Mouse (Mus musculus) ES-Bruce4 (cell line): ENCODE results near the gene Hpse. TPM values are rescaled to one million over a fixed set of nuclear protein-coding genes. Genes with fewer than 3 reads are reported as not detected.

ENCODE experiments used
- H3K27ac ChIP-seq: 2 replicates; pipeline ENCODE4 v1.5.1; 2012; ENCODE audit warnings: low read length, inconsistent platforms; ENCODE audit not compliant: insufficient read depth
- H3K27me3 ChIP-seq: 2 replicates; pipeline ENCODE4 v1.6.1; 2012; ENCODE audit warnings: mild to moderate bottlenecking, low read length, inconsistent platforms; ENCODE audit not compliant: control insufficient read depth, poor library complexity, insufficient read depth, severe bottlenecking
- H3K36me3 ChIP-seq: 2 replicates; pipeline ENCODE4 v1.6.1; 2012; ENCODE audit warnings: inconsistent platforms, mild to moderate bottlenecking, low read length, moderate library complexity; ENCODE audit not compliant: control insufficient read depth, poor library complexity, insufficient read depth, severe bottlenecking
- H3K4me1 ChIP-seq: one replicate; pipeline ENCODE4 v1.8.1; 2011; ENCODE audit warnings: low read length; ENCODE audit not compliant: control insufficient read depth, insufficient read depth
- H3K4me3 ChIP-seq: 2 replicates; pipeline ENCODE4 v1.5.1; 2011; ENCODE audit warnings: low read depth, mild to moderate bottlenecking, low read length
- H3K9ac ChIP-seq: 2 replicates; pipeline ENCODE4 v1.6.1; 2012; ENCODE audit warnings: low read depth, mild to moderate bottlenecking, inconsistent platforms; ENCODE audit not compliant: poor library complexity, severe bottlenecking
- H3K9me3 ChIP-seq: replicated peaks from 2 replicates; pipeline ENCODE4 v1.6.1; 2012; ENCODE audit warnings: mild to moderate bottlenecking, low read length, inconsistent platforms; ENCODE audit not compliant: control insufficient read depth, poor library complexity, insufficient read depth, severe bottlenecking
- CTCF ChIP-seq: IDR thresholded peaks from one replicate; pipeline ENCODE4 v1.8.1; 2011; ENCODE audit warnings: low read depth, low read length
- EP300 ChIP-seq: IDR thresholded peaks from 2 replicates; pipeline ENCODE4 v1.6.1; 2011; ENCODE audit warnings: low read depth, low read length; ENCODE audit not compliant: insufficient read depth
- POLR2A ChIP-seq: IDR thresholded peaks from one replicate; pipeline ENCODE4 v1.8.1; 2011; ENCODE audit warnings: low read length; ENCODE audit not compliant: insufficient read depth
- polyA plus RNA-seq: library from polyadenylated mRNA; stranded (reverse); fragments of >200 nt; gene quantifications from 2 replicates; pipeline ENCODE4 v1.2.4, GENCODE M21; 2011; ENCODE audit warnings: low read depth; ENCODE audit not compliant: missing spikeins, insufficient read depth, insufficient read length

Hpse gene
- polyA plus RNA-seq, 1 experiment = not detected

GRCm38 (mm10) chr5:100751655-100752054 lies 32.1 kb upstream of the Hpse start:
- no peak overlapping the region for H3K9ac ChIP-seq
- H3K9me3 ChIP-seq = peaks cover 3% of the 10 kb centered on the region; the same call in 1 of the 2 replicates
- H3K27me3 ChIP-seq = no peaks in the 10 kb centered on the region
- TF ChIP-seq POLR2A = no peak
- TF ChIP-seq EP300 = no peak
- TF ChIP-seq CTCF = no peak
- no peaks in the 10 kb centered on the region for H3K36me3 ChIP-seq
- no peak overlapping the region for H3K27ac ChIP-seq
- no peak overlapping the region for H3K4me3 ChIP-seq
- no peaks in the 10 kb centered on the region for H3K4me1 ChIP-seq

- Histone ChIP-seq H3K27ac (no peak overlapping the region), H3K9ac (no peak overlapping the region), H3K9me3 (peaks cover 3% of the 10 kb centered on the region; the same call in 1 of the 2 replicates), H3K4me3 (no peak overlapping the region), H3K27me3 (no peaks in the 10 kb centered on the region), H3K4me1 (no peaks in the 10 kb centered on the region), H3K36me3 (no peaks in the 10 kb centered on the region)
- TF ChIP-seq POLR2A (no peak), EP300 (no peak), CTCF (no peak)
Observed at GRCm38 (mm10) chr5:100750617-100751255, 31.2 kb upstream of the Hpse start.

GRCm38 (mm10) chr5:100738802-100739201 lies 19.3 kb upstream of the Hpse start:
- Histone ChIP-seq H3K4me1 (no peaks in the 10 kb centered on the region), H3K9me3 (no peaks in the 10 kb centered on the region; the same call in 1 of the 2 replicates), H3K4me3 (no peak overlapping the region), H3K36me3 (no peaks in the 10 kb centered on the region), H3K27me3 (no peaks in the 10 kb centered on the region), H3K9ac (no peak overlapping the region), H3K27ac (no peak overlapping the region)
- TF ChIP-seq EP300 (no peak), CTCF (no peak), POLR2A (no peak)

- no peak overlapping the region for H3K4me3 ChIP-seq
- no peaks in the 10 kb centered on the region; the same call in 1 of the 2 replicates for H3K9me3 ChIP-seq
- no peak for TF ChIP-seq CTCF
- TF ChIP-seq EP300 = no peak
- no peak for TF ChIP-seq POLR2A
- no peaks in the 10 kb centered on the region for H3K27me3 ChIP-seq
- H3K36me3 ChIP-seq = no peaks in the 10 kb centered on the region
- no peak overlapping the region for H3K27ac ChIP-seq
- H3K4me1 ChIP-seq = no peaks in the 10 kb centered on the region
- no peak overlapping the region for H3K9ac ChIP-seq
Observed at GRCm38 (mm10) chr5:100736919-100737318, 17.4 kb upstream of the Hpse start.

- no peak overlapping the region for H3K4me3 ChIP-seq
- H3K27ac ChIP-seq = no peak overlapping the region
- no peak for TF ChIP-seq EP300
- TF ChIP-seq POLR2A = no peak
- TF ChIP-seq CTCF = no peak
Observed at GRCm38 (mm10) chr5:100734535-100734934, 15.0 kb upstream of the Hpse start.

GRCm38 (mm10) chr5:100728757-100729156 lies 9.2 kb upstream of the Hpse start:
- no peak for TF ChIP-seq EP300
- TF ChIP-seq POLR2A = no peak
- TF ChIP-seq CTCF = no peak
- H3K27ac ChIP-seq = no peak overlapping the region
- H3K4me1 ChIP-seq = no peaks in the 10 kb centered on the region
- no peaks in the 10 kb centered on the region for H3K36me3 ChIP-seq
- no peak overlapping the region for H3K4me3 ChIP-seq
- no peaks in the 10 kb centered on the region for H3K9me3 ChIP-seq
- H3K9ac ChIP-seq = no peak overlapping the region
- H3K27me3 ChIP-seq = no peaks in the 10 kb centered on the region

More at GRCm38 (mm10) chr5:100734535-100734934, 15.0 kb upstream of the Hpse start:
- H3K9me3 ChIP-seq = no peaks in the 10 kb centered on the region
- H3K36me3 ChIP-seq = no peaks in the 10 kb centered on the region
- H3K9ac ChIP-seq = no peak overlapping the region
- no peaks in the 10 kb centered on the region for H3K4me1 ChIP-seq
- no peaks in the 10 kb centered on the region for H3K27me3 ChIP-seq
